Mouse (Mus musculus) kidney, adult 2 months (tissue): ENCODE measurements around the gene Orc4. TPM values are rescaled to one million over a fixed set of nuclear protein-coding genes. Genes with fewer than 3 reads are reported as not detected.
"Not testable (repeated sequence)": the region's sequence is repeated elsewhere in the genome, so short reads cannot be mapped to it uniquely, and the experiment has no call there.

Experiments
- DNase-seq: peaks from one replicate; pipeline ENCODE4 v3.0.0; 2021
- H3K27ac ChIP-seq: fragments of 200-500 bp; 2 replicates; pipeline ENCODE4 v1.5.1; 2012; ENCODE audit warnings: low read depth, low read length, control low read depth, inconsistent platforms; ENCODE audit not compliant: insufficient read depth
- H3K27me3 ChIP-seq: fragments of 200-500 bp; replicated peaks from 2 replicates; pipeline ENCODE4 v1.6.1; 2012; ENCODE audit warnings: mild to moderate bottlenecking, moderate library complexity, low read length, inconsistent platforms; ENCODE audit not compliant: control insufficient read depth, insufficient read depth
- H3K36me3 ChIP-seq: fragments of 200-500 bp; 2 replicates; pipeline ENCODE4 v1.6.1; 2012; ENCODE audit warnings: mild to moderate bottlenecking, moderate library complexity, low read length, inconsistent platforms; ENCODE audit not compliant: control insufficient read depth, insufficient read depth
- H3K4me1 ChIP-seq: fragments of 200-500 bp; 2 replicates; pipeline ENCODE4 v1.6.1; 2011; ENCODE audit warnings: low read length; ENCODE audit not compliant: control insufficient read depth, insufficient read depth
- H3K4me3 ChIP-seq: fragments of 200-500 bp; 2 replicates; pipeline ENCODE4 v1.5.1; 2011; ENCODE audit warnings: mild to moderate bottlenecking, low read depth, low read length, control low read depth; ENCODE audit not compliant: insufficient read depth
- CTCF ChIP-seq: fragments of 200-500 bp; conservative IDR thresholded peaks from 2 replicates; pipeline ENCODE4 v1.5.1; 2011; ENCODE audit warnings: low read depth, mild to moderate bottlenecking, control low read depth, low read length, moderate library complexity, mixed read lengths; ENCODE audit not compliant: insufficient read depth, insufficient read length
- POLR2A ChIP-seq: fragments of 200-500 bp; IDR thresholded peaks from one replicate; pipeline ENCODE4 v1.6.1; 2011; ENCODE audit warnings: low read depth, low read length, control low read depth
- WGBS: fragments of 180-500 bp; shearing (Covaris S2); methylation state at CpG from one replicate; pipeline ENCODE4 v1.1.7; 2018; 5-methylcytosine and 5-hydroxymethylcytosine counted together
- polyA plus RNA-seq: library from polyadenylated mRNA; depleted of rRNA; stranded (reverse); fragments of >200 nt; gene quantifications from 2 replicates; pipeline ENCODE4 v1.2.3, GENCODE M21; 2012

Orc4 gene
- polyA plus RNA-seq, 1 experiment: 9.4 TPM

GRCm38 (mm10) chr2:48935058-48935457 is 15.0 kb downstream of the Orc4 start:
- no peaks in the 10 kb centered on the region for H3K4me1 ChIP-seq
- no peak for DNase-seq
- no peak overlapping the region for H3K27ac ChIP-seq
- H3K4me3 ChIP-seq: no peak overlapping the region
- H3K36me3 ChIP-seq: peaks cover 5% of the 10 kb centered on the region
- no peaks in the 10 kb centered on the region for H3K27me3 ChIP-seq
- WGBS: 83% methylated on average over 2 of the region's 2 CpGs
- TF ChIP-seq POLR2A (no peak), CTCF (no peak)

GRCm38 (mm10) chr2:48915832-48916231 is 34.2 kb downstream of the Orc4 start:
- no peak overlapping the region for H3K27ac ChIP-seq
- no peak for DNase-seq
- peaks cover 3% of the 10 kb centered on the region; the same call in 1 of the 2 replicates for H3K36me3 ChIP-seq
- no peak overlapping the region for H3K4me3 ChIP-seq
- no peak for TF ChIP-seq CTCF
- no peaks in the 10 kb centered on the region for H3K27me3 ChIP-seq
- H3K4me1 ChIP-seq: no peaks in the 10 kb centered on the region

GRCm38 (mm10) chr2:48914185-48914584 is 35.9 kb downstream of the Orc4 start:
- Histone ChIP-seq H3K4me1 (no peaks in the 10 kb centered on the region), H3K36me3 (peaks cover 3% of the 10 kb centered on the region; the same call in 1 of the 2 replicates), H3K27me3 (no peaks in the 10 kb centered on the region), H3K27ac (no peak overlapping the region), H3K4me3 (no peak overlapping the region)
- DNase-seq: no peak
- peak; percentile 35; the same call in 1 of the 2 replicates for TF ChIP-seq CTCF
- TF ChIP-seq POLR2A: no peak
- 51% methylated on average over 1 of the region's 1 CpGs for WGBS

GRCm38 (mm10) chr2:48908866-48909265 is 41.2 kb downstream of the Orc4 start:
- H3K27ac ChIP-seq: no peak overlapping the region
- H3K4me3 ChIP-seq: no peak overlapping the region
- H3K4me1 ChIP-seq: no peaks in the 10 kb centered on the region
- no peaks in the 10 kb centered on the region for H3K27me3 ChIP-seq
- 31% methylated on average over 2 of the region's 2 CpGs for WGBS
- TF ChIP-seq CTCF: 0 out of 2 replicates have a peak, but pooled peaks have one; percentile 7
- no peak for TF ChIP-seq POLR2A
- peaks cover 2% of the 10 kb centered on the region; the same call in 1 of the 2 replicates for H3K36me3 ChIP-seq
- peak; percentile 11 for DNase-seq

- Histone ChIP-seq H3K36me3 (peaks cover 6% of the 10 kb centered on the region), H3K4me1 (peaks cover 4% of the 10 kb centered on the region; the same call in 1 of the 2 replicates), H3K4me3 (no peak overlapping the region), H3K27me3 (no peaks in the 10 kb centered on the region), H3K27ac (no peak overlapping the region)
- DNase-seq: no peak
- WGBS: 90% methylated on average over 3 of the region's 3 CpGs
- TF ChIP-seq CTCF (no peak), POLR2A (no peak)
Observed at GRCm38 (mm10) chr2:48895186-48895585, 54.9 kb downstream of the Orc4 start.

- DNase-seq: peak; percentile 82
- TF ChIP-seq POLR2A (no peak), CTCF (no peak; the same call in 1 of the 2 replicates)
- Histone ChIP-seq H3K4me1 (peaks cover 3% of the 10 kb centered on the region; the same call in 1 of the 2 replicates), H3K27me3 (no peaks in the 10 kb centered on the region), H3K4me3 (no peak overlapping the region), H3K36me3 (no peaks in the 10 kb centered on the region), H3K27ac (0 out of 2 replicates have a peak overlapping the region, but pooled peaks have one; percentile 28)
Observed at GRCm38 (mm10) chr2:48885945-48886344, 64.1 kb downstream of the Orc4 start.

- DNase-seq: no peak
- no peak overlapping the region for H3K27ac ChIP-seq
- WGBS: 83% methylated on average over 5 of the region's 5 CpGs
- H3K4me1 ChIP-seq: no peaks in the 10 kb centered on the region
- TF ChIP-seq POLR2A: no peak
- no peak for TF ChIP-seq CTCF
- no peaks in the 10 kb centered on the region for H3K27me3 ChIP-seq
- H3K36me3 ChIP-seq: peaks cover 2% of the 10 kb centered on the region; the same call in 1 of the 2 replicates
- H3K4me3 ChIP-seq: no peak overlapping the region
Observed at GRCm38 (mm10) chr2:48868199-48868913, 81.7 kb downstream of the Orc4 start.

GRCm38 (mm10) chr2:48865596-48865995 is 84.5 kb downstream of the Orc4 start:
- H3K36me3 ChIP-seq, DNase-seq, H3K4me1 ChIP-seq, H3K4me3 ChIP-seq, H3K27ac ChIP-seq, H3K27me3 ChIP-seq: not testable (repeated sequence)
- WGBS: 96% methylated on average over 6 of the region's 6 CpGs
